Mouse (Mus musculus) CH12.LX (cell line): ENCODE results near the gene Slc25a44.

Experiments used
- CTCF ChIP-seq, 2 experiments: IDR thresholded peaks in 1 of 2; conservative IDR thresholded peaks in 1 of 2; 2 replicates each; pipeline ENCODE4 v1.5.1; 2011 to 2012; ENCODE audit warnings: low read depth in 2 of 2, low read length in 2 of 2, improper control_type of control experiment in 1 of 2, inconsistent platforms in 1 of 2, mild to moderate bottlenecking in 1 of 2, moderate library complexity in 1 of 2
- USF1 ChIP-seq: IDR thresholded peaks from 2 replicates; pipeline ENCODE4 v1.6.1; 2014; ENCODE audit warnings: low read depth, mild to moderate bottlenecking, inconsistent platforms, low read length, improper control_type of control experiment

GRCm38 (mm10) chr3:88448443-88448842, 23.5 kb upstream of the Slc25a44 start:
- no peak for TF ChIP-seq CTCF (conservative IDR thresholded peaks at IDR 0.05 in 1 of 2, IDR thresholded peaks at IDR 0.05 in 1 of 2; ENCODE audit: low read depth in 2 of 2, low read length in 2 of 2)
- TF ChIP-seq USF1, result no peak
